Mouse (Mus musculus) limb, embryonic 10.5 days (tissue): ENCODE results near the gene Gm3755. TPM values are rescaled to one million over a fixed set of nuclear protein-coding genes. Genes with fewer than 3 reads are reported as not detected.
"Not testable (repeated sequence)": the region's sequence is repeated elsewhere in the genome, so short reads cannot be mapped to it uniquely, and the experiment has no call there.

Experiments used
- DNase-seq: peaks from one replicate; pipeline ENCODE4 v3.0.0-alpha.2; 2017; ENCODE audit warnings: low spot score
- H3K27ac ChIP-seq: fragments of 300-500 bp; sonication (generic); 2 replicates; pipeline ENCODE4 v1.5.1; 2016; ENCODE audit warnings: mild to moderate bottlenecking
- H3K27me3 ChIP-seq: fragments of 300-500 bp; sonication (generic); 2 replicates; pipeline ENCODE4 v1.6.1; 2016; ENCODE audit warnings: low read depth, mild to moderate bottlenecking; ENCODE audit not compliant: poor library complexity, severe bottlenecking
- H3K36me3 ChIP-seq: fragments of 300-500 bp; sonication (generic); 2 replicates; pipeline ENCODE4 v1.6.1; 2016; ENCODE audit warnings: mild to moderate bottlenecking, moderate library complexity
- H3K4me1 ChIP-seq: fragments of 300-500 bp; sonication (generic); 2 replicates; pipeline ENCODE4 v1.6.1; 2016
- H3K4me3 ChIP-seq: fragments of 300-500 bp; sonication (generic); 2 replicates; pipeline ENCODE4 v1.5.1; 2016; ENCODE audit warnings: mild to moderate bottlenecking, moderate library complexity
- H3K9me3 ChIP-seq: fragments of 300-500 bp; sonication (generic); replicated peaks from 2 replicates; pipeline ENCODE4 v1.6.1; 2016; ENCODE audit warnings: mild to moderate bottlenecking
- WGBS: fragments of 180-500 bp; shearing (Covaris S2); methylation state at CpG from one replicate; pipeline ENCODE4 v1.1.7; 2016; 5-methylcytosine and 5-hydroxymethylcytosine counted together
- polyA plus RNA-seq: library from polyadenylated mRNA; unstranded; fragments of >200 nt; fragmentation: Nextera tagmentation; extraction: Ambion mirVana; gene quantifications from 2 replicates; pipeline ENCODE4 v1.2.1, GENCODE M21; 2016

Gm3755 gene
- 0.19 TPM in 1 of 2 replicates, not detected in the other for polyA plus RNA-seq

DNA sequence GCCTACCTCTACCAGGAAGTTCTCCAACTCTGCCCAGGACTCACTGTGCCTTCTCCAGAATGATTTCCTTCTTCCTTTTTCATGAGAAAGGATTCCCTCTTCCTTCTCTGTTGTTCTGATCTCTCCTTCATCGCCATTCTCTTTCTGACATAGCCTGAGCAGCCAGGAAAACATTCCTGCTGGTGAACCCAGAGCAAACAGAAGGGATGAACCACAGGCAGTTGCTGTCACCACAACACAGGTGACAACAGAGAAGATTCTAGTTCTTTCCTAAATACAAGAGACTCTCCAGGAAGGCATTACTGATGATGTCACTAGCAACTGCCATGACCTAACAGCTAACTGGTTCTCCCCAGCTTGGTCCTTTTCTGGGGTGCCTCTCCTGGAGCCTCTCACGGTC lies at the start of gene Gm3755:
Gene Gm3755 (minus strand): TSS at position 101 of the 400 bp plus-strand sequence.
- H3K4me1 ChIP-seq, DNase-seq, H3K9me3 ChIP-seq, H3K36me3 ChIP-seq, H3K27me3 ChIP-seq, H3K27ac ChIP-seq, H3K4me3 ChIP-seq: not testable (repeated sequence)
- no CpG with 5 or more reads among the region's 2 CpGs for WGBS

DNA sequence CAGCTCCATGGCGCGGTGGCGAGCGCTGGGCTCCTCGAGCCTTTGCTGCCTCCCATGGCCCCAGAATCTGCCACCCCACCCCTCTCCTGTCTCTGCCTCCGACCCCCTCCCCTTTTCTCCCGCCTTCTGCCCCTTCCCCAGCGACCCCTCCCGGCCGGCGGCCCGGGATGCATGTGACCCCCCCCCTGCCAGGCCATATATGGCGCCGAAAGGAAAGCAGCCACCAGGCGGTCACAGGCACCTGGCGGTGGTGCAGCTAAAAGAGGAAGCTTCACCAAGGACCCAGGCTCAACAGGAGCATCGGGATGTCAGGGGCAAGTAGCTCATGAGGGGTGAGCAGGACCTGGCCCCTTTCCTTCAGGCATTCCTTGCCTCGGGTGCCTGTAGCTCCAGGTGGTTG lies 38.0 kb upstream of the Gm3755 start:
- H3K4me3 ChIP-seq, result peak overlapping the region; percentile 47
- H3K27ac ChIP-seq, result peak overlapping the region; percentile 71; the same call in 1 of the 2 replicates
- peak; percentile 40 for DNase-seq
- not testable (repeated sequence) for H3K9me3 ChIP-seq, H3K4me1 ChIP-seq, H3K27me3 ChIP-seq, H3K36me3 ChIP-seq
- under 1% methylated on average over 11 of the region's 18 CpGs for WGBS

DNA sequence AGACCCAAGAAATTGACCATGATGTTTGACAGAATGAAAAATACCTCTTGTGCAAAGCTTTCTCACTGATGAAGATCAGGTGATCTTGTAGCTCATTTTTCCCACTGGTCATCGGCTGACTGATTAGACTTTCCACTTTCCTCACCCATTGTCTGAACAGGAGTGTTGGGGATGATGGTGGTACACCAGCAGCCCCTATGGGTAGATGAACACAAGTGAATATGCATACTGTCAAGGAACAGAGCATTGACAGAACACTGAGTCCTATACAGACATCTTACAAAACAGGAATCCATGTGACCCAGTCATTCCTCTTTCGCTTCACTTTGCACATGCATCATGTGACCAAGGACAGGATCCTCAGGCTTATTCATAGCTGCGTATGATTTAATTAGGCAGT lies 32.9 kb upstream of the Gm3755 start, which contains the start of gene Gm3752:
Gene Gm3752 (minus strand): TSS at position 101 of the 400 bp plus-strand sequence.
- WGBS, result 89% methylated on average over 1 of the region's 3 CpGs
- H3K4me1 ChIP-seq, H3K27me3 ChIP-seq, H3K4me3 ChIP-seq, H3K36me3 ChIP-seq, H3K27ac ChIP-seq, H3K9me3 ChIP-seq, DNase-seq: not testable (repeated sequence)

DNA sequence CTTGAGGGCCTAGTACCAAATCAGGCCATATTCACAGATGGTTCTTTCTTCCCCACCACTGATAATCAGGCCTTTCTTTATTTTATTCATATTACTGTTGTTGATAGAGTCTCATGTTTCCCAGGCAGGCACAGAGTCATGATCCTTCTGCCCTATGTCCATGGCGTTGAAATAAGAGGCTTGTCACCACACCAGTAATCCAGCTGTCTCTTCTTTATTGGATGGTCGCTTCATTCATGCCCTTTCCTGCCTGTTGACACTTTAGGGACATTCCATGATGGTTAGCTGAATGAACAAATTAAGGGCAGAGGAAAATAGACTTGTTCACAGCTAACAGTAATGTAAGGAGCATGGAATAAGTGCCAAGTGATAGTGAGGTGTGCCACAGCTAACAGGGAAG lies 28.2 kb downstream of the Gm3755 start:
- 81% methylated on average over 2 of the region's 2 CpGs for WGBS
- H3K9me3 ChIP-seq, H3K27ac ChIP-seq, H3K4me1 ChIP-seq, DNase-seq, H3K27me3 ChIP-seq, H3K4me3 ChIP-seq, H3K36me3 ChIP-seq: not testable (repeated sequence)

Other genes starting within 250 kb of the Gm3755 start
- not detected in 2 replicates for gene Gm3727, start 186.2 kb downstream of the Gm3755 start, polyA plus RNA-seq
- 1.5 TPM in 2 replicates for gene Gm3739, start 135.9 kb downstream of the Gm3755 start, polyA plus RNA-seq
- gene Gm5797, start 118.5 kb downstream of the Gm3755 start, polyA plus RNA-seq, result not detected in 2 replicates
- not detected in 2 replicates for gene Gm8374, start 85.8 kb downstream of the Gm3755 start, polyA plus RNA-seq
- gene Gm3752, start 32.8 kb upstream of the Gm3755 start, polyA plus RNA-seq, result 0.93 and 1.4 TPM in 2 replicates
- 0.30 and 0.99 TPM in 2 replicates for gene Gm3558, start 117.6 kb upstream of the Gm3755 start, polyA plus RNA-seq
- not detected in 2 replicates for gene Gm10338, start 144.7 kb upstream of the Gm3755 start, polyA plus RNA-seq
- not detected in 2 replicates for gene Gm10128, start 193.1 kb upstream of the Gm3755 start, polyA plus RNA-seq